Mouse (Mus musculus): ENCODE measurements around the gene Gpr153.

DNA sequence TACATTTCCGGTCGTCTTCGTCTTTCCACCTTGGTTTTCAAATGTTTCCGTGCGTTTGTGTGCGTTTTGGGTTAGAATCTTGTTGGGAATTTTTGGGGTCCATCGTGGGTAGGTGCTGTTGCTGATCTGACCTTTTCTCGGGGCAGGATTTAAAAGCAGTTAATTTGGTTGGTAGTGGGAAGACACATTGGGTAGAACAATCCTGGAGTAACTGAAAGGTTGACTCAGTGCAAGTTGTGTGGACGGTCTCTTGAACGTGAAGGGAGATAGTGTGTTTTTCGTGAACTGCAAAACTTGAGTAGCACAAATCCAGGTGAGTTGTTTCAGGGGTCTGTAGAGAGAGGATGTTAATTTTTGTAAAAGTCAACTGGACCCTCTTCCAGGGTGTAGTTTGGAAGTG is 52.5 kb downstream of the Gpr153 start:
- no peak for TF ChIP-seq POLR2AphosphoS5 (IDR thresholded peaks at IDR 0.05; ENCODE audit: borderline replicate concordance, low read depth, low read length)
- 0 out of 2 replicates have a peak, but pooled peaks have one; percentile 4 for TF ChIP-seq ETS1 (IDR thresholded peaks at IDR 0.05; ENCODE audit: low read depth, low read length)
- no peak for TF ChIP-seq NELFE (IDR thresholded peaks at IDR 0.05; ENCODE audit: low read depth, low read length)
- no peak for TF ChIP-seq POLR2A (IDR thresholded peaks at IDR 0.05; ENCODE audit: control insufficient read depth in 1 of 2, insufficient read depth in 1 of 2, low read depth in 1 of 2, low read length in 2 of 2, poor library complexity in 1 of 2)

Measured in MEL (cell line).